Mouse (Mus musculus) forebrain, embryonic 16.5 days (tissue): ENCODE data around the gene Zfp598. TPM values are rescaled to one million over a fixed set of nuclear protein-coding genes. Genes with fewer than 3 reads are reported as not detected.
"Not testable (repeated sequence)": the region's sequence is repeated elsewhere in the genome, so short reads cannot be mapped to it uniquely, and the experiment has no call there.

Source experiments
- ATAC-seq: fragments of 200-750 bp; cut with Nextera tagmentation; 2 replicates; pipeline ENCODE4 v1.8.0; 2017; ENCODE audit warnings: mild to moderate bottlenecking, moderate library complexity
- H3K27ac ChIP-seq: fragments of 300-500 bp; sonication (generic); 2 replicates; pipeline ENCODE4 v1.5.1; 2014; ENCODE audit warnings: low read length, control low read depth
- H3K27me3 ChIP-seq: fragments of 300-500 bp; sonication (generic); replicated peaks from 2 replicates; pipeline ENCODE4 v1.6.1; 2014; ENCODE audit warnings: low read length; ENCODE audit not compliant: control insufficient read depth, insufficient read depth
- H3K36me3 ChIP-seq: fragments of 300-500 bp; sonication (generic); 2 replicates; pipeline ENCODE4 v1.6.1; 2014; ENCODE audit not compliant: control insufficient read depth, insufficient read depth
- H3K4me1 ChIP-seq: fragments of 300-500 bp; sonication (generic); replicated peaks from 2 replicates; pipeline ENCODE4 v1.6.1; 2014; ENCODE audit warnings: low read length; ENCODE audit not compliant: control insufficient read depth, insufficient read depth
- H3K4me2 ChIP-seq: fragments of 300-500 bp; sonication (generic); 2 replicates; pipeline ENCODE4 v1.6.1; 2014; ENCODE audit warnings: mild to moderate bottlenecking, low read length, control low read depth
- H3K4me3 ChIP-seq: fragments of 300-500 bp; sonication (generic); replicated peaks from 2 replicates; pipeline ENCODE4 v1.5.1; 2014; ENCODE audit warnings: mild to moderate bottlenecking, low read length, control low read depth
- H3K9ac ChIP-seq: fragments of 300-500 bp; sonication (generic); replicated peaks from 2 replicates; pipeline ENCODE4 v1.6.1; 2014; ENCODE audit warnings: low read depth, low read length, control low read depth
- H3K9me3 ChIP-seq: fragments of 300-500 bp; sonication (generic); 2 replicates; pipeline ENCODE4 v1.6.1; 2016; ENCODE audit warnings: low read length; ENCODE audit not compliant: control insufficient read depth
- WGBS: fragments of 180-500 bp; shearing (Covaris S2); extraction: QIAGEN DNeasy Blood & Tissue Kit; methylation state at CpG from one replicate; pipeline ENCODE4 v1.1.7; 2014; 5-methylcytosine and 5-hydroxymethylcytosine counted together
- polyA plus RNA-seq: library from polyadenylated mRNA; unstranded; fragments of >200 nt; fragmentation: Nextera tagmentation; extraction: Ambion mirVana; gene quantifications from 2 replicates; pipeline ENCODE4 v1.2.1, GENCODE M21; 2015

Gene Zfp598
- polyA plus RNA-seq, 1 experiment from 2014 or later = 22.0 TPM

DNA sequence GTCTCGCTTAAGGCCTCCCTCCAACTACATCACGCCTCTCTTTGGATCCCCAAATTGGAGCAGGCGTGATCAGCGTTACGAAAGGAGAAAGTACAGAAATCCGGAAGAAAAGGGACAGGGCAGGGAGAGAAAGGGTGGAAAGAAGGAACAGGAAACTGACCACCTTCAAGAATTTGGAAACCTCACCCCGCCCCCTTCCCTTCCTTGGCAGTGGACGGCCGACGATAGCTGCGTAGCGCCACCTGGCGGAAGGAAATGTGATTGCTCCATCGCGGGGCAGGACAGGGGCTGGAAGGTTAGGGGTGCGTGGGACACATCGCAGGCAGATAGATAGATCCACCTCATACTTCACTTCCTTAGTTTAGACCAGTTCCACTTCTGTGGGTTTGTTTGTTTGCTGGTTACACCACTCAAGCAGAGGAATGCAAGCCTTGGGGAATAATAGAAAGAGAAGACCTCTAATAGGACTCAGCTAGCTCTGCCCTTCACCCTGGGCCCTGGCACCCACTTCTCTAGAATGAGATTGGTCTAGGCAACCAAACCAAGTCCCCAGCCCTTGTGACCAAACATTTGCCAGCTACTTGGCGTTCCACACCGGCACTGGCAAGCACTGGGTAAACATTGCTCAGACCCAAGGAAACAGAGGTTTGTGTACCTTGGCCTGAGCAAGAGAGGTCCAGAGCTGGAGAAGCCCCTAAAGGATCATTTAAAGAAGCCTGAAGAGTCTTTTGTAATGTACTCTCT lies 15.3 kb upstream of the Zfp598 start:
- ATAC-seq = no peak; the same call in 1 of the 2 replicates
- H3K4me1 ChIP-seq = peaks cover 22% of the 10 kb centered on the region
- peak overlapping the region; percentile 55 for H3K4me2 ChIP-seq
- no peaks in the 10 kb centered on the region for H3K36me3 ChIP-seq
- H3K4me3 ChIP-seq = peak overlapping the region; percentile 28
- no peak overlapping the region for H3K27ac ChIP-seq
- H3K9ac ChIP-seq = peak overlapping the region; percentile 32
- H3K27me3 ChIP-seq = peaks cover 26% of the 10 kb centered on the region
- H3K9me3 ChIP-seq = no peaks in the 10 kb centered on the region
- WGBS = 6% methylated on average over 19 of the region's 19 CpGs

DNA sequence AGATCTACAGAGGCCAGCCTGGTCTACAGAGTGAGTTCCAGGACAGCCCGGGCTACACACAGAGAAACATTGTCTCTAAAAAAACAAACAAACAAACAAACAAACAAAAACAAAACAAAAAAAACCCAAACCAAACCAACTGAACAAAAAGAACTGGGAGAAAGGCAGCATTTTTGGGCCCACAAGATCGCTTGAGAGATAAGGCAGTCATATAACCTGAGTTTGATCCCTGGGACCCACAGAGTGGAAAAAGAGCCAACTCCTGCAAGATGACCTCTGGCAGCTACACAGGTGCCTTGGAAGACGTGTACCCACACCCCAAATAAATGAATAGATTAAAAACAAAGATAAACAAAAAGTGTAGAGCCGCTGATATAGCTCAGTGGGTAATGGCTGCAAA lies 14.5 kb upstream of the Zfp598 start:
- no peak for ATAC-seq
- H3K4me2 ChIP-seq = no peak overlapping the region
- peaks cover 16% of the 10 kb centered on the region for H3K4me1 ChIP-seq
- 78% methylated on average over 4 of the region's 4 CpGs for WGBS
- no peaks in the 10 kb centered on the region for H3K36me3 ChIP-seq
- peaks cover 31% of the 10 kb centered on the region for H3K27me3 ChIP-seq
- no peak overlapping the region for H3K27ac ChIP-seq
- H3K4me3 ChIP-seq = no peak overlapping the region
- H3K9me3 ChIP-seq = no peaks in the 10 kb centered on the region
- no peak overlapping the region for H3K9ac ChIP-seq

DNA sequence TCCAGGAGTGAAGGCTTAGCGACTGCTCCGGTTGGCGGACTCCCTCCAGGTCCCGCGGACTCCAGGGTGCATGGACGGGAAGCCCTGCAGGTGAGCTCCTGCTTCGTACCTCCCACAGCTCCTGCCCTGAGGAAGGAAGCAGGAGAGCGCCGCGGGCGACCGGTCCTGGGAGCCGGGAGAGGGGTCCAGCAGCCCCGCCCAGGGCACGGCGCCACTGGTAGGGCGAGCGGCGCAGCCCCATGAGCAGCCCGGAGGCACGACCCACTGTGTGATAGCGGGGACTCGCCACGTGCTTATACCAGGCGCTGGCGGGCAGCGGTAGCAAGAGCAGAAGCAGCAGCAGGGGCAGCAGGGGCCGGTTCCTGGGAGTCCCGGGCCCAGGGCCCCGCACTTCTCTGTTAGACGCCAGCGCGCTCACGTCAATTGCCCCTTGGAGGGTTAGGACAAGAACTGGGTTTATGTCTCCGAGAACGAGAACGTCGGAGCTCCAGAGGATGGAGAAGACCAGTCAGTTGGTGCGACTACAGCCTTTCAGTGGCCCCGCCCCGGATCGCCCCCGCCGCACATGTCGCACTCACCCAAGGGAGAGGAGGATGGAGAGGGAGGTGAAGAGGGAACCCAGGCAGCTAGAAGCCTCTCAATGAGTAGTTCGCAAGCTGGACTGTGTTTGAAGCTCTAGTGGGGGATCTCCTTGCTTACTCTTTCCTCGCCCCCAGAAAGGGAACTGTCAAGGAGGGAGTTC lies 11.3 kb upstream of the Zfp598 start, which contains the start of gene Npw:
Gene Npw, minus strand, starts transcription at position 441 of the 742 bp plus-strand sequence.
- H3K4me3 ChIP-seq = peak within 1 kb of the TSS; percentile 29
- WGBS = under 1% methylated on average over 47 of the region's 47 CpGs
- ATAC-seq = no peak
- H3K27me3 ChIP-seq = peaks cover 41% of the 10 kb centered on the region
- H3K9ac ChIP-seq = peak within 1 kb of the TSS; percentile 18
- H3K27ac ChIP-seq = no peak within 1 kb of the TSS
- H3K4me1 ChIP-seq = peaks cover 10% of the 10 kb centered on the region
- H3K4me2 ChIP-seq = peak within 1 kb of the TSS; percentile 44
- no peaks in the 10 kb centered on the region for H3K36me3 ChIP-seq
- no peaks in the 10 kb centered on the region for H3K9me3 ChIP-seq

DNA sequence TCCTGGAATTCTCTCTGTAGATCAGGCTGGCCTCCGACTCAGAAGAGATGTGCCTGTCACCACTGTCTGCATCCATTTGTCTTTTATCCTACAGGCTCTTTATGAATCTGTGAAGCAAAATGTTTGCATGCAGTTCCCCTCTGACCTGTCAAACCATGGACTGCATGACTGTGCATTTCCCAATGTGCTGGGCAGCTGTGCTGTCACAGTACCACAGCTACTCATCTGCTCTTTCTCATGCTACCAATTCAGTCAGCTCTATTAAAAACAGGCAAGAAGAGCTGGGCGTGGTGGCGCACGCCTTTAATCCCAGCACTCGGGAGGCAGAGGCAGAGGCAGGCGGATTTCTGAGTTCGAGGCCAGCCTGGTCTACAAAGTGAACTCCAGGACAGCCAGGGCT lies 2.5 kb upstream of the Zfp598 start:
- H3K4me1 ChIP-seq = peaks cover 25% of the 10 kb centered on the region
- not testable (repeated sequence) for H3K27ac ChIP-seq, H3K4me3 ChIP-seq, H3K4me2 ChIP-seq, H3K36me3 ChIP-seq, ATAC-seq, H3K27me3 ChIP-seq, H3K9ac ChIP-seq, H3K9me3 ChIP-seq
- 58% methylated on average over 7 of the region's 7 CpGs for WGBS

DNA sequence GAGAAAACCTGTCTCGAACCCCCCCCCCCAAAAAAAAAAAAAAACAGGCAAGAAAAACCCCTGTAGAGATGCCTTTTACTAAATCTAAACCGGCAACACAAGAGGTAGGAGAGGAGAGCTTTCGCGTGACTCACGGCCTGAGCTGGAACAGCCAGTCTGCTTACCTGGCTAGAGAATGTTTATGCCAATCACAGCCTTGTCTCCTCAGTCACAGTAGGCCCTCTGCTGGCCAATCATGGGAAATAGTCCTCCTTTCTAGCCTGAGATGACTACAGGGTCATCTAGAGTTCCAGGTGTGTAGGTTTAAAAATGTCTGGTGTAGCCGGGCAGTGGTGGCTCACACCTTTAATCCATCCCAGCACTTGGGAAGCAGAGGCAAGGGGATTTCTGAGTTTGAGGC lies 2.1 kb upstream of the Zfp598 start:
- H3K4me1 ChIP-seq = peaks cover 29% of the 10 kb centered on the region
- no peak overlapping the region for H3K27ac ChIP-seq
- 27% methylated on average over 6 of the region's 6 CpGs for WGBS
- H3K9me3 ChIP-seq = no peaks in the 10 kb centered on the region
- H3K36me3 ChIP-seq = no peaks in the 10 kb centered on the region
- no peak for ATAC-seq
- no peaks in the 10 kb centered on the region for H3K27me3 ChIP-seq
- no peak overlapping the region for H3K9ac ChIP-seq
- H3K4me3 ChIP-seq = no peak overlapping the region
- H3K4me2 ChIP-seq = no peak overlapping the region

DNA sequence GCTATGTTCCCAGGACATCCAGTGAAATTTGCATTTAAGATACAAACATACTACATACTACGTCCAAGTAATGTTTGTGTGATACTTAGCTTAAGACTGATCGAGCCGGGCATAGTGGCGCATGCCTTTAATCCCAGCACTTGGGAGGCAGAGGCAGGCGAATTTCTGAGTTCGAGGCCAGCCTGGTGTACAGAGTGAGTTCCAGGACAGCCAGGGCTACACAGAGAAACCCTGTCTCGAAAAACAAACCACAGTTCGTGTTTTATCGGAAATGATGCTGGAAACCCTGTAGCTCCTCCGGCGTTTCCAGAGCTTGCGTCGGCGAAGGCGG lies 308 bp upstream of the Zfp598 start:
- WGBS = 10% methylated on average over 15 of the region's 15 CpGs
- peaks cover 30% of the 10 kb centered on the region for H3K4me1 ChIP-seq
- ATAC-seq = peak; percentile 19; the same call in 1 of the 2 replicates
- not testable (repeated sequence) for H3K36me3 ChIP-seq, H3K9me3 ChIP-seq, H3K27me3 ChIP-seq
- H3K9ac ChIP-seq = peak overlapping the region; percentile 96
- H3K4me3 ChIP-seq = peak overlapping the region; percentile 95
- peak overlapping the region; percentile 47 for H3K4me2 ChIP-seq
- peak overlapping the region; percentile 86 for H3K27ac ChIP-seq

DNA sequence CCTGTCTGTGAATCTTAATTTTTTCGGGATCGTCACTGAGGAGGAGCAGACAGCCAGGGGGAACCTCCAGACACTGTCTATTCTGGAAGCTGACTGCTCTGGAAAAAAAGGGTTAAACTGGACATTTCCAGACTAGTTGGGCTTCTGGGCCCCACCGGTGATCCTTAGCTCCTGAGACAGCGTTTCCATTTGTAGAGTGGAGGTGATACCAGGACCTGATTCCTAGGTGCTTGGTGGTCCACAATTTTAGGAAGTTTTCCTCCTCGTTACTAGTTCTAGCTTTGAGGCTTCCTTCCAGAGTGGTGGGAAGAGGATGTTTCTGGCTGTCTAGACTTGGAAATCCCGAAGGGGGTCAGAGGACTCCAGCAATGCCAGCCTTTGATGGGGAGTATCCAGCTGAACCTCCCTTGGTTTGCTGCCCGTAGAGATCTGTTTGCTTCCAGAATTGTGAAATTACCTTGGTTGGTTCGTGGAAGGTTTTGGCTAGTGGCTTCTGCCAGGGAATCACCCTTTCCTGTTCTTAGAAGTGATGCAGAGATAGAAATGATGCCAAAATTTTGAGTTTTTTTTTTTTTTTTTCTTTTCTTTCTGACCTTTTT lies 858 bp downstream of the Zfp598 start:
- ATAC-seq = no peak
- Histone ChIP-seq H3K9ac (peak overlapping the region; percentile 96), H3K27me3 (no peaks in the 10 kb centered on the region), H3K36me3 (no peaks in the 10 kb centered on the region), H3K9me3 (no peaks in the 10 kb centered on the region), H3K4me2 (peak overlapping the region; percentile 93), H3K27ac (peak overlapping the region; percentile 78), H3K4me1 (peaks cover 30% of the 10 kb centered on the region), H3K4me3 (peak overlapping the region; percentile 95)
- 10% methylated on average over 8 of the region's 8 CpGs for WGBS

DNA sequence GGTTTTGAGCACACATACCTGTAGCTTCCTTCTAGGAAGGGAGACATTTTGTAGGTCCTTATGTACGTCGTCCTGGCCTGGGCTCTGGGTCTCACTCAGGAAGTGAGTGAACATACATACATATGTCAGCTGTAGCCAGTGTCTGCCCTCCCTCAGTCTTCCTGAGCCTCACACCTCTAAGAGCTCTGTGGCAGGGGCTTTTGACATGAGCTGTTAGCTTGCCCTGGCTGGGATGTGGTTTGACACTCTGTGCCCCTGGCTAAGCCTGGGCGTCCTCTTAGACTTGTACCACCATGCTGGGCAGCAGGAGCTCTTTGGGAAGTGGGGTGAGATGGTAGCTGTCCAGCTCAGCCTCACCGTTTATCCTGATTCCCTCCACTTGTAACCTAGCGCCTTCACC lies 1.9 kb downstream of the Zfp598 start:
- no peaks in the 10 kb centered on the region for H3K36me3 ChIP-seq
- WGBS = 78% methylated on average over 5 of the region's 5 CpGs
- H3K9ac ChIP-seq = peak overlapping the region; percentile 5; the same call in 1 of the 2 replicates
- peaks cover 33% of the 10 kb centered on the region for H3K4me1 ChIP-seq
- H3K27me3 ChIP-seq = no peaks in the 10 kb centered on the region
- ATAC-seq = no peak
- peak overlapping the region; percentile 93 for H3K4me2 ChIP-seq
- H3K9me3 ChIP-seq = no peaks in the 10 kb centered on the region
- no peak overlapping the region for H3K27ac ChIP-seq
- no peak overlapping the region for H3K4me3 ChIP-seq

DNA sequence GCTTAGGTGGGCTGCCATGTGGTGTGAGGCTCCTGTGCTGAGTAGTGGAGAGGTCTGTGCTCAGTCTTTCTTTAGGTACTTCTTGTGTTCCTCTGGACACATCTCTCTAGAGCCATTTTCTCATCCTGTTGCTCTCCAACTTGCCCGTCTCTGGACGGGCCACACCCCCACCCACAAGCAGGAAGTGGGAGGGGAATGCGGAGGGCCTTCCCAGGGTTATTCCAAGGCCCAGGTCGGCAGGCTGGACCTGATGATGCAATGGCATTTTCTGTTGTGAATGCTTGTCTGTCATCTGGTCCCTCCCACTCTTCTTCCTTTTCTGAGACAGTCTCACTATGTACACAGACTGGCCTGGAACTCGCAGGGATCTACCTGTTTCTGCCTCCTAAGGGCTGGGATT lies 2.7 kb downstream of the Zfp598 start:
- Histone ChIP-seq H3K4me3 (no peak overlapping the region), H3K27me3 (no peaks in the 10 kb centered on the region), H3K9me3 (no peaks in the 10 kb centered on the region), H3K4me2 (no peak overlapping the region), H3K9ac (0 out of 2 replicates have a peak overlapping the region, but pooled peaks have one; percentile 22), H3K4me1 (peaks cover 33% of the 10 kb centered on the region), H3K27ac (no peak overlapping the region), H3K36me3 (no peaks in the 10 kb centered on the region; the same call in 1 of the 2 replicates)
- ATAC-seq = no peak
- 24% methylated on average over 5 of the region's 5 CpGs for WGBS
